Mouse (Mus musculus) left cerebral cortex, adult 9 months (tissue): ENCODE data around the gene Gsap.
"Not testable (repeated sequence)": the region's sequence is repeated elsewhere in the genome, so short reads cannot be mapped to it uniquely, and the experiment has no call there.

Source experiments
- DNase-seq, 2 experiments: peaks; one replicate each; pipeline ENCODE4 v3.0.0; 2022; ENCODE audit warnings: low spot score in 2 of 2

Gsap gene

DNA sequence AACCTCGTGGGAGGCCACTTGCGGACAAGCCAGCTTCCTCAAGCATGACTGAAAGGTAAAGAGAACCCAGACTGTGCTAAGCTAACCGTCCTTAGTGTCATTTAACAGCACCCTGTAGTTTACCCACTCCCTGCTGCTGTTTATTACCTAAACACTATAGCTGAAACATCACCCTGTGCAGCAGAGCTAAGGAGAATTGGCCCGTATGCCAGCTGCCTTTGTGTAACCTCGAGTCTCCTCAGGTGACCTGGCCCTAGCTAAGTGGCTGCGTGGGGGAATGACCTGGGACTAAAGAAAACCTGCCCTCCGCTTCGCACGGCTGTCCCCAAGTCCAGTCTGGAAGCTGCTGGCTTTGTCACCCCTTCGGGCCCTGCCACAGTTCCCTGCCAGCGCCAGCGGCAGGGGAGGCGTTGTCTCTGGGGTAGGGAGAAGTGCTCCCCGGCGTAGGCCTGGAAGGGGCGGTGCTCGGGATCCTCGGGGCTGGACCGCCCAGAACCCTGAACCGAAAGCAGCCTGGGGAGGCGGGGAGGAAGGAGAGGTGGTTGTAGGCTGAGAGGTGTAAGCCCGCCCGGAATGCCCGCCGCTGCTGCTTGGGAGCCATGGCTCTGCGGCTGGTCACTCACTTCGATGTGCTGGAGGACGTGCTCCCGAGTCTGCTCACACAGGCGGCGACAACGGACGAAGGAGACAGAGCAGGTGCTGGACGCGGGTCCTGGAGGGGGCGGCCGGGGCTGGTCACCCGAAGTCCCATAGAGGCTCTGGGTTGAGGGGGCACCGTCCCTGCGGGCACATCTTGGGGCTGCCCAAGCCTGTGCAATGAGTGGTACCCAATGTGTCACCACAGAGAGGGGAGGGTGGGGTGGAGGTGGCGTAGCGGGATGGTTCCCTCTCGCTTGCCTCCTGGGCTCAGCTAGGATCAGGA, at the start of gene Gsap:
Gene Gsap, plus strand, starts transcription at position 492 of the 922 bp plus-strand sequence.
- peak in 1 of 2 experiments; percentile 56 for DNase-seq

DNA sequence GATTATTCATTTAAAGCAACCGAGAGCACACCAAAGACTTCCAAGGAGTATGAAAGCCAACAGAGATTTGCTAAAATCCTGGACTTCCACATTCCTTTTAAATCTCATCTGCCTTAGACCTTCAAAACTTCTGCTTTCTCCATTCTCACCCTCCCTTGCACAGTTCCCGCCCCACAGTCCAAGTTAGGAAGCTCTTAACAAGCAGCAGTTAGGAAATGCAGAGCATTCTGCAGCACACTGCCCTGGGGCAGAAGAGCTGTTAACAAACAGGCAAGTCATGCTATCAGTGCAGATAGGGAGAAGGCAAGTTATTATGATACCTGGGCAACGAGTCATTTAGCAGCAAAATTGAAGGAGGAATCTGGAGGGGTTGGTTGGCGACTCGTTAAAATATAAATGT, 49.5 kb upstream of the Gsap start:
- no peak for DNase-seq

DNA sequence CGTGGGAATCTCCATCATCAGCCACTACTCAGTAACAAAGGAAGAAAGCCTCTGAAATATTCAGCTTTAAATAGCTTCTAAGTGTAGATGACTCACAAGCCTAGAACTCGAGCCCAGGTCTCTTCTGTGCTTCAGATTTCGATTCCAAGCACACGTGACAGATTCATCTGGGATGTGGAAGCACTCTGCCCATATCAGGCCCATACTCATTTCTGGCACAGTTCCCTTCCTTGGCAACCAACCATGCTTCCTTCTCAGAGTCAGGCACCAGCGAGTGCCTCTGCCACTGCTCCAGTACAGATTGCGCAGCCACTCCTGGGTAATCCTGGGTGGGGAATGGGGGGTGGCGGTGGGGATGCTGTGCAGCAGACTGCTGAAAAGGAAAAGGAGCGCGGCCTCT, 46.5 kb upstream of the Gsap start:
- peak; percentile 64 to 83 for DNase-seq

DNA sequence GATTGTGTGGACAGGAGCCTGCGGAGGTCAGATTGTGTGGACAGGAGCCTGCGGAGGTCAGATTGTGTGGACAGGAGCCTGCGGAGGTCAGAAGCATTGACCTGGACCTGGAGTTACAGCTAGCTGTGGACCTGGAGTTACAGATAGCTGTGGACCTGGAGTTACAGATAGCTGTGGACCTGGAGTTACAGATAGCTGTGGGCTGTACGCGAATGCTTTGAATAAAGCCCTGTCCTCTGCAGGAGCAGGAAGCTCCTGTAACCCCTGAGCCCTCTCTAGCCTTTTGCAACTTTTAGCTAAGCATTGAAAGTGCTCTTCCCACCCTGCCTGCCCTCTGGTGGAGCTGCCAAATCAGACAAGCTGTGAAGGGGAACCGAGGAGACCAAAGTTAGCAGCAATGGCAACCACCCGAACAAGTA, 44.9 kb upstream of the Gsap start:
- DNase-seq: not testable (repeated sequence)

DNA sequence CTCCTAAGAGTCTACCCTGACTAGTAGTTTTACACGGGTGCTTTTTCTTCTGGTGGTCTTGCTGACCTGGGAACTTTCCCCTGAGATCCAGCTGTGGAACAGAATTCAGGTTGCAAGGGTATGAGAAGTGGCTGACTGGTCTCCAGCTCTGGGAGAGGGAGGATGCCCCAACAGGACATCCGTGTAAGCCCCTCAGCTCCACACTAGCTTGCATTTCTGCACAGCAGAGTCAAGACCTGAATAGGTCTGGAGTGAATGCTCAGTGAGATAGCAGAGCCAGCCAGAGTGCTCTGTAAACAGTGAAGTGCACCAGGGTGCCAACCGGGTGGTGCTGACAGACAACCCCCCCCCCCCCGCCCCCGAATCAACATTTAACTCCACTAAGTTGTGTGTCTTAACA, 44.4 kb upstream of the Gsap start:
- no peak for DNase-seq

DNA sequence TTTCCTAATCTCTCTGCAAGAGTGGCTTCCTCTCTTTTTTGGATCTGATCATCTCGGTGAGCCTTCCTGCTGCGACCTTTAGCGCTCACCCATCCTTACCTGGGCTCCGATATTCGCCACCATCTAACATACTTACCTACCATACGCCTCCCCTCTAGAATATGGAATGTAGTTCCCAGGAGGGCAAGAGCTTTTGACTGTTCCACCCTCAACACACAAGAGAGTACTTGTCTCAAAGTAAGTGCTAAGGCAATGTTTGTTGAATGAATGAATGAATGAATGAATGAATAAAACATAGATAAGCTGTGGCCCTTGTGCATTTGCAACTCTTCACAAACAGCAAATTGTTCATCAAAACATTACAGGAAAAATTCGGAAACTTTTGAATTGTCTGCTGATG, 43.0 kb upstream of the Gsap start:
- no peak for DNase-seq

DNA sequence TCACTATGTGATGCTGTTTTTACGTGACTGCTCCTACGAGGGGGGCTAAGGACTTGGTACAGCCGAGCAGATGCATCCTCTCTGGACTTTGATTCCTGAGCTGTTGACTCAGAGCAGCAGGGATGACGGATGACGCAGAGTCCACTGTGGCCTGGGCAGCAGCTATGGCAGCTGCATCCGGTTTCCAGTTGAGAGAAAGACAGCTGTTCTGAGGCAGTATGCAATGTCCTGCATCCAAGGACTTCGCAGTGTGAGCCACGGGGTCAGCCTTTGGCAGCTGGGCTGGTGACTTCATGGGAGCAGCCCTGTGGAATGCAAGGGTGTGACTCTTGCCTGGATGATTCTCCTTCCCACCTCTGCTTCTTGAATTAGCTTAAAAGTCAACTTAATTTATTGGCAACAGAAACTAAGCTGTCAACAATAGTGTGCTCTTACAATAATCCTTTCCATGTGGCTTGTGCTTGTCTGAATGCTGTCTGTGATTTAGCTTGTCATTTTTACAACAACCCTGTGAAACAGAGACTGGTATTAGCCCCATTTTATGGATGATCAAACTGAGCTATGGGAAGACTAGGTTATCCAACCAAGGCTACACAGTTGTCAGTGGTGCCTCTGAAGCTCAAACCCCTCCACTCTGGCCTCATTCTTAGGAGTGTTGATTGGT, 41.4 kb upstream of the Gsap start:
- DNase-seq: no peak

DNA sequence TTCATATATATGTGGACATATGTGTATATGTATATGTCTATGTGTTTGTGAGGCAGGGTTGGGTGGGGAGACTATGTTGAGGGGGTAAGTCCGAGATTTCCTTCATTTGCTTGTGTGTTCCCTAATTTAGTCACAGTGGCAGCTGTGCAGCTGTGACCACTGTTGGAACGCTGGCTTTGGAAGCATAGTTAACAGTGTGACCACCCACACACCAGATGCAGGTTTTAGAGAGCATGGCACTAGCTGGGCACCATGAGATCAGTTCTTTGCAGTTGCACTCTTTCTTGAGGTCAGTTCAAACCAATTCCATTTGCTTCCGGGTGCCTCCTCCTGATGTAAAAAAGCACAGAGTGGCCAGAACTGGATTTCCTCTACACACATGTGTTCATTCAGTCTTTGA, 37.7 kb upstream of the Gsap start:
- no peak for DNase-seq

DNA sequence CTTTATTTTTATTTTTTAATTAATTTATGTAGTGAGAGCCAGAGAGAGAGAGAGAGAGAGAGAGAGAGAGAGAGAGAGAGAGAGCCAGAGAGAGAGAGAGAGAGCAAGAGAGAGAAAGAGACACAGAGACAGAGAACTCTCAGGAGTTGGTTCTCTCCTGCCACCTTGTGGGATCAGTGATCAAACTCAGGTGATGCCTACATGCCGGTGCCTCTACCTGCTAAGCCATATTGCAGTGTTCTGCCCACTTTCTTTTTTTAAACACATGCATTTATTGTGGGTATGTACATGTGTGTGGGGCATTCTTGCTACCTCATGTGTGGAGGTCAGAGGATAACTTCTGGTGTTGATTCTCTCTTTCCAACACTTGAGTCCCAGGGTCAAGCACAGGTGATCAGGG, 32.4 kb upstream of the Gsap start:
- no peak for DNase-seq

DNA sequence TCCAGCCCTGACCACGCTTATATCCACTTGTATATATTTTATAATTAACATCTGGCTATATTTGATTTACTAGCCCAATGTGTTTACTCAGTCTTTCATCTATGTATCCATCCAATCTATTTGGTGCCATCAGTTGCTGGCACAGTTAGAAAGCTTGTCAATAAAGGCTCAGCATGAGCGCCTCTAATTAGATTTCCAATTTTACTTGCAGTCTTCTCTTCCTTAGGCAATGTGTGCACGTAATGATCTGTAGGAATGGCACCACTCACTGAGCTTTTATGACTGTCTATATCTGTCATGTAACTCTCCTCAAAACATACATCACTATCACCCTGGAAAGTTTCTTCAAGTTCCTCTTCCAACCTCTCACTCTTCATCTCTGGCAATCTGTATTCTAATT, 29.3 kb upstream of the Gsap start:
- DNase-seq: no peak

DNA sequence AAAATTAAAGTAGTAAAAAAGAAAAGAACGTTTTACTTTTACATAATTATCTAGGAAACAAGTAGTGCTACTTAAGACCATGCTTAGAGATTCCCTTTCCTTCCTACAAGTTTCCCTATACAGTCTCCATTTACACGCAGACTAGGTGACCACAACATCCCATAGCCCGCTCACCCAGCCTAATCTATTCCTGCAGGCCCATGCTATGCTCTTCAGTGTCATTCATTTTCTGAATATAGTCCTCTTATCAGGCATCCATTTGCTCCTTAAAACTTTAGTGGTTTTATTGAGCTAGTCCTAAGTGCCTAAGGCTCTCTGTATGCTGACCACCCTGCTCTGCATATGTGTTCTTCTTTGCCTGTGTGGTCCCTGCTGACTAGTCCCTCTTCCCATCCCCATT, 26.5 kb upstream of the Gsap start:
- no peak for DNase-seq

DNA sequence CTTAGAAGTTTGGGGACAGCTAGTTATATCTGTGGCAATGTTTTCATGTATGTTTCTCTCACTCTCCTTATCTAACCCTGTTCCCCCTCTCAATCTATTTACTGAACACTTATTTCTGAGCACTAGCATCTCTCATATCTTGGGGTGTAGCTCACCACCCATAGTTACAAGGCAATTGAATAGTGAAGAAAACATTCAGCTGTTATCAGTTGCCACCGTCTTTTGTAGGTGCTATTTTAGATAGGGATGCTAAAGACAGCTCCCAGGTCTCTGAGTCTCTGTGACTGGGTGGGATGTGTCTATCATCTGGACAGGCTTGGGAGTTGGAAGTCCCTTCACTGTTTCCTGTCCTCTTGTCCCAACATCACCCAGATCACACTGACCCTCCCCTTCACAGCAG, 25.3 kb upstream of the Gsap start:
- DNase-seq: no peak

DNA sequence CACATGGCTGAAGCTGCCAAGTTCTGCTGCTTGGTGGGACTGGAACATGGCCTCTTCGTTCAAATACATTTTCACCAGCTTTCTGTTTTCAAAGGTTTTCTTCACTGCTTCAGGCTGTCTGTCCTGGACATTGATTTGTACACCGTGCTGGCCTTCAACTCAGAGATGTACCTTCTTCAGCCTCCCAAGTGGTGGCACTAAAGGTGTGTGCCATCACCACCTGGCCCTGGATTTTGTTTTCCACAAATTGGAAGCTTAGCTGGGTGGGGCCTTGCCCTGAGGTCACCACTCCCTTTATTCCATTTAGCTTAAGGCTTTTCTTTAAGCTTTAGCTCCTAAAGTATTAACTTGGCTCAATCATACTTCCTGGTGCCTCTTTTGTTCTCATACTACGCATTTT, 22.6 kb upstream of the Gsap start:
- DNase-seq: no peak

DNA sequence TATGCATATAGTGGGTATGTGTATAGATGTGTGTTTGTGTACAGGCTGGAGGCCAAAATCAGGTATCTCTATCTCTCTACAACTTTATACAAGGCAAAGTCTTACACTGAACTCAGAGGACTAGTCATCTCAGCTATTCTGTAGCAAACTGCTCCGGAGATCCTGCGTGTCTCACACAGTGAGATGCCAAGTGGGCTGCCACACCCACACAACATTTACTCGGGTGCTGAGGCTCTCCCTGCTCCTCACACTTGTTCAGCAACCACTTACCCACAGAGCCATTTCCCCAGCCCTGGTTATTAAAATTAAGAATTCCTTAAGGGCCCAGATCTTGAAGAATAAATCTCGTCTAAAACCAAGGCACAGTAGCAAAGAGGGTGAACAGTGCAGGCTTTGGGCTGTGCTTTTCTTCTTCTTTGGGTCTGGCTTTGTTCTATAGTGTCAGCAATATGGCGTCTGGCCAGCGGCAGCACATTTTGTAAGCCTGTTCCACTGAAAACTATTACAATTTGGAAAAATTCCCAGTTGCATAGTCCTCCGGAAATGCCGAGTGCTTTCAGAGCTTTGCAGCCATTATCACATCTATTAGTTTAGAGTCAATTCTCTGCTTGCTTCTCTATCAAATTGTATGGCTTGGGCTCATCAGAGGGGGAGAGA, 17.2 kb upstream of the Gsap start:
- peak in 1 of 2 experiments; percentile 42 for DNase-seq

DNA sequence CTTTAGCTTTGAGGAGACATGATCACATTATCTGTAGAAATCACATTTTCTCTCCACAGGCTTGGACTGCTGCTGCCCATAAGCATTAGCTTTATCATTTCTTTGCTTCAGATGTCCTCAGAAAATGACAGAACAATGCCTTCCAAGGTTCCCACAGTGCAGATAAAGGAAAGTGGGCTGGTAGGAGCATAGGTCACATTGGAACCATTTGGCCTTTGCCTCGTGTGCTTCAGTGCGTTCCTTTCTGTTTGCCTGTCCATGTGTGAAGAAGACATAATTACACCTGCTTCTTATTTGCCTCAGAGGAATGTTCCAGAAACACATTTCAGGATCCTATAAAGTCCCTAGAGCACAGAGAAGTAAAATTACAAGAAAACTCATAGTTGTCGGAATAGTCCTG, 16.7 kb upstream of the Gsap start:
- no peak for DNase-seq

DNA sequence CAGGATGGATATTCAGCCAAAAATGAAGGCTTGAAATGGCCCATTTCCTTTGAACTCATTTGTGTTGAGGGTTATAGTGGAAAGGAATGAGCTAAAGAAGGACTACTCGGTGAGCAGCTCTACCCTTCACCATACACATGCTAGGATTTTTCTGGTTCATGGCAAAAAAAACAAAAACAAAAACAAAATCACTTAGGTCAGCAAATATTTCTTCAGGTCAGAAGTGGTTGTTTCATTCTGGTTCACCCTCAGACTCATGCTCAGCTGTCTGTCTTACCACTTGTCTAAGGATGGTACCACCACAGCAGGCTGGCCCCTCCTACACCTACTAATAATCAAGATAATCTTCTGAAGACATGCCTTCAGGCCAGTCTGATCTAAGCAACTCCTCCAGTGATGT, 16.2 kb upstream of the Gsap start:
- DNase-seq: no peak

DNA sequence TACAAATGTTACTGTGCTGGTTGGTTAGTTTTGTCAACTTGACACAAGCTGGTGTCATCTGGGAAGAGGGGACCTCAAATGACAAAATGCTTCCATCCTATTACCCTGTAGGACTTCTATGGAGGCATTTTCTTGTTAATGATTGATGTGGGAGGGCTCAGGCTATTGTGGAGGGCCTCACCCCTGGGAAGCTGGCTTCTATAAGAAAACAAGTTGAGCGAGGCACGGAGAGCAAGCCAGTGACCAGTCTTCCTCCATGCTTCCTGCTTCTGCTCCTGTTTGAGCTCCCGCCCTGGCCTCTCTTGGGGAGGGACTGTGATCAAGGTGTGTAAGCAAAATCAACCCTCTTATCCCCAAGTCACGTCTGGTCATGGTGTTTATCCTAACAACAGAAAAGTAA, 15.6 kb upstream of the Gsap start:
- DNase-seq: no peak

DNA sequence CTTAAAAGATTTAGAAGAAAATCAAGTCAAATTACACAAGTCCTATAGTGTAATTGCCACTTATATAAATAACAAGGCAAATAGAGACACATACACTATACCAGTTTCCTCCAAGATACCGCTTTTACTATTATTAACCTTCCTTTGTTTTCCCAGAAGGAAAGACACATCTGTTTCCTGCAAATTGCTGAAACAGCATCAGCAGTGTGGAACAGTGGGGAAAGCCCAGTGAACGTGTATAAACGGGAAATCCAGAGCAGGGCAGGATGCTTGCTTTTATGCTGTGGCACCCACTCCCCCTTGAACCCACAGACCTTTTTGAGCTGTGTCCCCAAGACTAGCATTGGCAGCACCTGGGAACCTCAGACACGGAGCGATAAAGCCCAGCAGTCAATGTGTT, 15.2 kb upstream of the Gsap start:
- DNase-seq: no peak

DNA sequence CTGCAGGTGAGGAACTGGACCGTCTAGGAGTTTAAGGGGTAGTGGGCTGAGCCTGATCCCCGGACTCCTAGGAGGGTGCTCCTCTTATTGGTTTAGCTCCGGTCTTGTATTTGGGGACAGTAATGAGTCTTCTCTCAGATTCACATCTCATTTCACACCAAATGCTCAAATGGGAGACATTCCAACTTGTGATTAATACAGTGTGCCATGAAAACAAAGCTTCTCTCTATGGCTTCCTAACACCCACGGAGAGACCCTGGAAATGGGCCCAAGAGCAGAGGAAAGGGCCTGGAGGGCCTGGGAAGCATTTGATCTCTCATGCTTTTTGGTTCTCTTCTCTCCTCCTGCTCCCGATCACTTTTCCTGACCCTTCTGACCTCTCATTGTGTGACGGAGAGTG, 14.7 kb upstream of the Gsap start:
- no peak for DNase-seq

DNA sequence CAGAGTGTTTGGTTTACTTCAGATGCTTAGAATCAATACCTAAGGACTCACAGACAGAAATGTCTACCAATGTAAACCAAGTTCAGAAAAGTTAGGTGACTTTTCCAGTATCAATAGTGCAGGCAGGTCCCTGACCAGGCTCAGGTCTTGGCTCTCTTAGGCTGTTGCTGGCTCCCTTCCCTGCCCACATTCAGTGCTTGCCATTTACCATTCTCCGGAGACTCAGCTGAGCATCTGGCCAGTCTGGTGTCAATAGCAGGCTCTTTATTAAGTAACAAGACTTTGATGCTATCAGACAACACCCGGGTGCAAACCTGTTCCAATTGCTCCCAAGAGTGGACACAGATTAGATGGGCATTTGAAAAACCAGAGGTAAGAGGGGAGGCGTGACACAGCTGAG, 13.7 kb upstream of the Gsap start:
- DNase-seq: no peak

DNA sequence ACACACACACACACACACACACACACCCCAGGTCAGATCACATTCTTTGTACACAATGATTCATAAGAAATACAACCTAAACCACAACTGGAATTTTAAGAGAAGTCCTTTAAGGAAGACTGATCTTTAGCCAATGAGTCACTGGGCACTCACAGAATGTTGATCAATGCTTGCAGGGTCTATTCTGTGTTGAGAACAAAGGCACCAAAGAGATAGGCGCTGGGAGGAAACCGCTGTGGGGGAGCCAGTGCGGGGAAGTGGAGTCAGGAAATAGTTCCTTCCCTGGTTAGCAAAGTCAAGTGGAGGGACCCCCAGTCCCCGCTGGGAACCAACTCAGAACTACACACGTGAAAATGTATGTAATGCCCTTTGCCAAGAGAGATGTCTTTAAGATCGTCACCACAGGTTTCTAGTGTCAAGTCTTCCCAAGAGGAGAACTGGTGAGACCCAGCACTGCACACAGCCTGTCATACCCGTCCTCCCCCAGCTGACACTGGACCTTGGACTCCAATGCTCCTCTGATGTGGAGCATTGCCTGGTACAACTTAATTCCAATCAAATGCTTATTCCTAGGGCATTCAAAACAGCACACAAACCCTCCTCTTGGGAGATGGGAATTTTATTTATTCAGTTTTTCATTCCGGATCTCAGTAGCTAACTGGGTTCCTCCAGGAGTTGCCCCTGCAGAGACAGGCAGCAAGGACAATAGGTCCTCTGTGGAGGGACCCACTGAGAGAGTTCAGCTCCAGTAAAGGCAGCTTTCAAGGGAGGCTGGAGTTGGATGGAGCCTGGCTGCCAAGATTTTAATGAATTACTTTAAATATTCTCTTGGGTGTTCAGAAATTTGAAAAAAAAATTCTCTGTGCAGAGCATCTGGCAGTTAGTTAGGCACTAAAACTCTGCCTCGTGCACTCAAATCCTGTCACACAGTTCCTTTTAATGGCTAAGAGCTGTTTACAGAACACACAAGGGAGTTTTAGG, 10.6 kb upstream of the Gsap start:
- peak in 1 of 2 experiments; percentile 26 for DNase-seq

DNA sequence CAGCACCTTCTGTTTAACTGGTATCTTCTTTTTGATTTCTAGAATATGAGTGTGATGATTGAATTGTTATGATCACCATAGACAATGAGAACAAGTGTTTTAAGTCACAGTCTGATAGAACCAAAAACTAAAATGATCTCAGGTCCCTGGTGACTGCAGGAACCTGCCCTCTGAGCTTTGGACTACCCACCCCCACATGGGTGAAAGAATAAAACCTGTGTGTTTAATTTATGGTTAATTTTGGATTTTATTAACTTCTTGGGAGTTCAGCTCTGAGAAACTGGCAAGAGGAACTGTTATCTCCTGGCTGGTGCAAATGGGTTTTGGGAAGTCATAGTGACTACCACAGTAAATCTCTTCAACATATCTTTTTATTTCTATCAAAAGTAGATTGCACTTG, 6.6 kb upstream of the Gsap start:
- no peak for DNase-seq
